In the genomic region with DNA sequence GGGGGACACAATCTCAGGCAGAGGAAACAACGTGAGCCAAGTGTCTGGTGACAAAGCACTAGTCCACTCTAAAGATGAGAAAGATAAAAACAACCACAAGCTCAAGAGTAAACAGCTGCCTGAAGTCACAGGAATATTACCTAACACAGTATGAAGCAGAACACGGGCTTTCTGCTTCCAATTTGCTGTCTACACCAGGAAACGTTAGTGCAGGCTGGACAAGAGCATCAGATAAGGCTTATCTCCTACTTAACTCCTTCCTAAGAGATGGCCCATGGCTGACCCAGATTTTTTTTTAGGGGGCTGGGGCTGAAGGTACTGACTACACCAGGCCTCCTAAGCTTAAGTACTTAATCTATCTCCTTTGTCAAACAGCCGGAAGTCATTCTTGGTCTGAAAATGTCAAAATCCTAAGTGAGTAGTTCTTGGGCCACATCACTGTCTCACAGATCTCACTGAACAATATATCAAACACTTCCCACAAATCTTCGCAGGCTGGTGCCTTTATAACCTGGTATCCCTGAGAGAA, we compare ENCODE assay signal across 21 mouse cellular contexts. TPM values are rescaled to one million over a fixed set of nuclear protein-coding genes. Genes with fewer than 3 reads are reported as not detected.
A peak's percentile ranks its signal among the peaks of the same experiment; 100 is the strongest.
DNase-seq lines count a peak whose midpoint lies in the region; ATAC-seq lines count a peak whose summit lies in the region.
"Had no signal": no experiment of that assay in that cellular context is flagged by ENCODE, and none has a peak within 500 bp of the region (broad histone marks: within the 10 kb centered on the region; RNA-seq: fewer than 3 reads in every experiment).

No protein-coding gene starts in this region.

- H3K27ac ChIP-seq in heart, embryonic 13.5 days (replicated peaks), result no peak overlapping the region
- H3K27ac ChIP-seq in heart, embryonic 10.5 days, result no peak overlapping the region
- no peak overlapping the region for H3K27ac ChIP-seq in hindbrain, embryonic 10.5 days
- no peak overlapping the region for H3K27ac ChIP-seq in forebrain, embryonic 10.5 days
- H3K27ac ChIP-seq: hindbrain, embryonic 14.5 days; intestine, embryonic 15.5 days; left cerebral cortex, adult 2 months had no signal

- DNase-seq in heart, embryonic 10.5 days (ENCODE audit: low spot score), result no peak
- DNase-seq in MN1 (ENCODE audit: low spot score), result peak; percentile 37
- DNase-seq in hindbrain, embryonic 10.5 days (ENCODE audit: low spot score), result no peak
- no peak for DNase-seq in right cerebral cortex, postnatal 10 days (ENCODE audit: low spot score in 2 of 2)
- DNase-seq in forebrain, embryonic 10.5 days (ENCODE audit: extremely low spot score, low spot score), result no peak
- DNase-seq: cerebellum, postnatal 10 days; gastrocnemius, postnatal 36 days; kidney, adult 9 months; kidney, postnatal 25 days; left cerebral cortex, postnatal 4 days; liver; lung, postnatal 14 days; thymus, postnatal 36 days had no signal

- no peak overlapping the region for H3K4me2 ChIP-seq in heart, embryonic 13.5 days
- H3K4me2 ChIP-seq: heart, embryonic 12.5 days; hindbrain, embryonic 14.5 days; intestine, embryonic 15.5 days had no signal

- 23% methylated on average over 5 of the region's 5 CpGs for WGBS in heart, embryonic 13.5 days
- WGBS in heart, embryonic 10.5 days, result 19% methylated on average over 5 of the region's 5 CpGs
- WGBS in hindbrain, embryonic 10.5 days, result 67% methylated on average over 5 of the region's 5 CpGs
- 42% methylated on average over 5 of the region's 5 CpGs for WGBS in forebrain, embryonic 10.5 days

- peaks cover 5% of the 10 kb centered on the region; the same call in 1 of the 2 replicates for H3K36me3 ChIP-seq in heart, embryonic 13.5 days
- peaks cover 7% of the 10 kb centered on the region; the same call in 1 of the 2 replicates for H3K36me3 ChIP-seq in heart, embryonic 10.5 days
- peaks cover 8% of the 10 kb centered on the region for H3K36me3 ChIP-seq in hindbrain, embryonic 10.5 days
- H3K36me3 ChIP-seq in forebrain, embryonic 10.5 days (replicated peaks), result peaks cover 4% of the 10 kb centered on the region; the same call in 1 of the 2 replicates
- H3K36me3 ChIP-seq: heart, embryonic 12.5 days; intestine, embryonic 15.5 days had no signal

- 0 out of 2 replicates have a peak, but pooled peaks cover 5% of the 10 kb centered on the region for H3K27me3 ChIP-seq in heart, embryonic 13.5 days (replicated peaks)
- peaks cover 6% of the 10 kb centered on the region for H3K27me3 ChIP-seq in heart, embryonic 10.5 days (ENCODE audit: insufficient read depth, poor library complexity, severe bottlenecking)
- H3K27me3 ChIP-seq in hindbrain, embryonic 10.5 days (ENCODE audit: insufficient read depth, poor library complexity, severe bottlenecking), result peaks cover 7% of the 10 kb centered on the region; the same call in 1 of the 2 replicates
- peaks cover 20% of the 10 kb centered on the region for H3K27me3 ChIP-seq in forebrain, embryonic 10.5 days (ENCODE audit: poor library complexity, severe bottlenecking)
- H3K27me3 ChIP-seq: intestine, embryonic 15.5 days had no signal

- H3K4me1 ChIP-seq in heart, embryonic 13.5 days, result peaks cover 35% of the 10 kb centered on the region
- peaks cover 35% of the 10 kb centered on the region for H3K4me1 ChIP-seq in heart, embryonic 10.5 days
- H3K4me1 ChIP-seq in hindbrain, embryonic 10.5 days (replicated peaks), result peaks cover 18% of the 10 kb centered on the region
- H3K4me1 ChIP-seq in forebrain, embryonic 10.5 days, result peaks cover 44% of the 10 kb centered on the region

- no peak for ATAC-seq in heart, embryonic 13.5 days (ENCODE audit: extremely low read depth, insufficient number of reproducible peaks, low FRiP score, low TSS enrichment)
- peak; percentile 24 for ATAC-seq in megakaryocyte, adult 5-6 weeks (ENCODE audit: poor library complexity, severe bottlenecking)
- ATAC-seq: forebrain, embryonic 14.5 days; intestine, embryonic 15.5 days; midbrain, embryonic 16.5 days had no signal

- H3K4me3 ChIP-seq in heart, embryonic 13.5 days, result no peak overlapping the region
- no peak overlapping the region for H3K4me3 ChIP-seq in heart, embryonic 10.5 days
- no peak overlapping the region for H3K4me3 ChIP-seq in hindbrain, embryonic 10.5 days
- H3K4me3 ChIP-seq in forebrain, embryonic 10.5 days, result no peak overlapping the region
- H3K4me3 ChIP-seq: heart, embryonic 12.5 days; intestine, embryonic 15.5 days; left cerebral cortex, adult 2 months had no signal

- H3K9me3 ChIP-seq in heart, embryonic 13.5 days, result no peaks in the 10 kb centered on the region
- no peaks in the 10 kb centered on the region for H3K9me3 ChIP-seq in heart, embryonic 10.5 days
- H3K9me3 ChIP-seq in hindbrain, embryonic 10.5 days, result no peaks in the 10 kb centered on the region
- no peaks in the 10 kb centered on the region for H3K9me3 ChIP-seq in forebrain, embryonic 10.5 days
- H3K9me3 ChIP-seq: heart, embryonic 12.5 days; intestine, embryonic 15.5 days had no signal

- H3K9ac ChIP-seq in heart, embryonic 13.5 days, result 0 out of 2 replicates have a peak overlapping the region, but pooled peaks have one; percentile 42
- H3K9ac ChIP-seq: heart, embryonic 12.5 days; hindbrain, embryonic 14.5 days; intestine, embryonic 15.5 days had no signal

RNA-seq across cellular contexts. Expression of a gene that starts 3.8 kb away (rescaled TPM):
- polyA plus RNA-seq in heart, embryonic 13.5 days (2015; fragmentation: Nextera tagmentation; extraction: Ambion mirVana), result 11.3 and 12.3 TPM in 2 replicates
- polyA plus RNA-seq in heart, embryonic 10.5 days (2016; fragmentation: Nextera tagmentation; extraction: Ambion mirVana), result 14.2 and 15.8 TPM in 2 replicates
- 14.5 and 16.9 TPM in 2 replicates for total RNA-seq in megakaryocyte, adult 5-6 weeks (2015)
- 12.2 and 15.2 TPM in 2 replicates for total RNA-seq in megakaryocyte, adult 5-6 weeks (2017)
- polyA plus RNA-seq in hindbrain, embryonic 10.5 days (2016; fragmentation: Nextera tagmentation; extraction: Ambion mirVana), result 12.3 and 14.9 TPM in 2 replicates
- polyA plus RNA-seq in forebrain, embryonic 10.5 days (2016; fragmentation: Nextera tagmentation; extraction: Ambion mirVana), result 11.7 and 13.3 TPM in 2 replicates
